Mouse (Mus musculus): ENCODE results near the gene 1700025G04Rik.

Gene 1700025G04Rik

GRCm38 (mm10) chr1:152038086-152038485 lies 51.8 kb downstream of the 1700025G04Rik start:
- ATAC-seq (ENCODE audit: insufficient number of reproducible peaks, low FRiP score, low TSS enrichment), result no peak

- no peak for ATAC-seq (ENCODE audit: insufficient number of reproducible peaks, low FRiP score, low TSS enrichment)
Observed at GRCm38 (mm10) chr1:152037589-152037988, 52.3 kb downstream of the 1700025G04Rik start.

GRCm38 (mm10) chr1:152034766-152035165 lies 55.2 kb downstream of the 1700025G04Rik start:
- no peak for ATAC-seq (ENCODE audit: insufficient number of reproducible peaks, low FRiP score, low TSS enrichment)

- no peak for ATAC-seq (ENCODE audit: insufficient number of reproducible peaks, low FRiP score, low TSS enrichment)
Observed at GRCm38 (mm10) chr1:152033731-152034130, 56.2 kb downstream of the 1700025G04Rik start.

- ATAC-seq (ENCODE audit: insufficient number of reproducible peaks, low FRiP score, low TSS enrichment), result no peak
Observed at GRCm38 (mm10) chr1:152032144-152032543, 57.8 kb downstream of the 1700025G04Rik start.

- ATAC-seq (ENCODE audit: insufficient number of reproducible peaks, low FRiP score, low TSS enrichment), result no peak
Observed at GRCm38 (mm10) chr1:152030546-152030945, 59.4 kb downstream of the 1700025G04Rik start.

- no peak for ATAC-seq (ENCODE audit: insufficient number of reproducible peaks, low FRiP score, low TSS enrichment)
Observed at GRCm38 (mm10) chr1:152028718-152029117, 61.2 kb downstream of the 1700025G04Rik start.

- peak; percentile 91 for ATAC-seq (ENCODE audit: insufficient number of reproducible peaks, low FRiP score, low TSS enrichment)
Observed at GRCm38 (mm10) chr1:152026762-152027161, 63.2 kb downstream of the 1700025G04Rik start.

- ATAC-seq (ENCODE audit: insufficient number of reproducible peaks, low FRiP score, low TSS enrichment), result no peak
Observed at GRCm38 (mm10) chr1:152025308-152025707, 64.6 kb downstream of the 1700025G04Rik start.

- no peak for ATAC-seq (ENCODE audit: insufficient number of reproducible peaks, low FRiP score, low TSS enrichment)
Observed at GRCm38 (mm10) chr1:152024019-152024787, 65.7 kb downstream of the 1700025G04Rik start.

GRCm38 (mm10) chr1:152020812-152021211 lies 69.1 kb downstream of the 1700025G04Rik start:
- ATAC-seq (ENCODE audit: insufficient number of reproducible peaks, low FRiP score, low TSS enrichment), result no peak

GRCm38 (mm10) chr1:152020070-152020469 lies 69.9 kb downstream of the 1700025G04Rik start:
- ATAC-seq (ENCODE audit: insufficient number of reproducible peaks, low FRiP score, low TSS enrichment), result no peak

GRCm38 (mm10) chr1:152019196-152019595 lies 70.7 kb downstream of the 1700025G04Rik start:
- ATAC-seq (ENCODE audit: insufficient number of reproducible peaks, low FRiP score, low TSS enrichment), result no peak

- ATAC-seq (ENCODE audit: insufficient number of reproducible peaks, low FRiP score, low TSS enrichment), result peak; percentile 59
Observed at GRCm38 (mm10) chr1:152018322-152018721, 71.6 kb downstream of the 1700025G04Rik start.

GRCm38 (mm10) chr1:152016663-152017062 lies 73.3 kb downstream of the 1700025G04Rik start:
- no peak for ATAC-seq (ENCODE audit: insufficient number of reproducible peaks, low FRiP score, low TSS enrichment)

GRCm38 (mm10) chr1:152015555-152016125 lies 74.3 kb downstream of the 1700025G04Rik start:
- ATAC-seq (ENCODE audit: insufficient number of reproducible peaks, low FRiP score, low TSS enrichment), result no peak

GRCm38 (mm10) chr1:152011741-152012140 lies 78.2 kb downstream of the 1700025G04Rik start:
- ATAC-seq (ENCODE audit: insufficient number of reproducible peaks, low FRiP score, low TSS enrichment), result no peak

- ATAC-seq (ENCODE audit: insufficient number of reproducible peaks, low FRiP score, low TSS enrichment), result no peak
Observed at GRCm38 (mm10) chr1:152010251-152010980, 79.5 kb downstream of the 1700025G04Rik start.

- ATAC-seq (ENCODE audit: insufficient number of reproducible peaks, low FRiP score, low TSS enrichment), result peak; percentile 18; the same call in 1 of the 2 replicates
Observed at GRCm38 (mm10) chr1:152008473-152008991, 81.4 kb downstream of the 1700025G04Rik start.

- ATAC-seq (ENCODE audit: insufficient number of reproducible peaks, low FRiP score, low TSS enrichment), result peak; percentile 56; the same call in 1 of the 2 replicates
Observed at GRCm38 (mm10) chr1:152006529-152006928, 83.4 kb downstream of the 1700025G04Rik start.

GRCm38 (mm10) chr1:152004509-152004908 lies 85.4 kb downstream of the 1700025G04Rik start:
- ATAC-seq (ENCODE audit: insufficient number of reproducible peaks, low FRiP score, low TSS enrichment), result no peak
